Mouse (Mus musculus) limb, embryonic 10.5 days (tissue): ENCODE results near the gene Lin7c. TPM values are rescaled to one million over a fixed set of nuclear protein-coding genes. Genes with fewer than 3 reads are reported as not detected.

Experiments used
- DNase-seq: peaks from one replicate; pipeline ENCODE4 v3.0.0-alpha.2; 2017; ENCODE audit warnings: low spot score
- H3K27ac ChIP-seq: fragments of 300-500 bp; sonication (generic); 2 replicates; pipeline ENCODE4 v1.5.1; 2016; ENCODE audit warnings: mild to moderate bottlenecking
- H3K27me3 ChIP-seq: fragments of 300-500 bp; sonication (generic); 2 replicates; pipeline ENCODE4 v1.6.1; 2016; ENCODE audit warnings: low read depth, mild to moderate bottlenecking; ENCODE audit not compliant: poor library complexity, severe bottlenecking
- H3K36me3 ChIP-seq: fragments of 300-500 bp; sonication (generic); 2 replicates; pipeline ENCODE4 v1.6.1; 2016; ENCODE audit warnings: mild to moderate bottlenecking, moderate library complexity
- H3K4me1 ChIP-seq: fragments of 300-500 bp; sonication (generic); 2 replicates; pipeline ENCODE4 v1.6.1; 2016
- H3K4me3 ChIP-seq: fragments of 300-500 bp; sonication (generic); 2 replicates; pipeline ENCODE4 v1.5.1; 2016; ENCODE audit warnings: mild to moderate bottlenecking, moderate library complexity
- H3K9me3 ChIP-seq: fragments of 300-500 bp; sonication (generic); replicated peaks from 2 replicates; pipeline ENCODE4 v1.6.1; 2016; ENCODE audit warnings: mild to moderate bottlenecking
- WGBS: fragments of 180-500 bp; shearing (Covaris S2); methylation state at CpG from one replicate; pipeline ENCODE4 v1.1.7; 2016; 5-methylcytosine and 5-hydroxymethylcytosine counted together
- polyA plus RNA-seq: library from polyadenylated mRNA; unstranded; fragments of >200 nt; fragmentation: Nextera tagmentation; extraction: Ambion mirVana; gene quantifications from 2 replicates; pipeline ENCODE4 v1.2.1, GENCODE M21; 2016

The Lin7c gene
- polyA plus RNA-seq, 1 experiment from 2014 or later, result 68.9 TPM

DNA sequence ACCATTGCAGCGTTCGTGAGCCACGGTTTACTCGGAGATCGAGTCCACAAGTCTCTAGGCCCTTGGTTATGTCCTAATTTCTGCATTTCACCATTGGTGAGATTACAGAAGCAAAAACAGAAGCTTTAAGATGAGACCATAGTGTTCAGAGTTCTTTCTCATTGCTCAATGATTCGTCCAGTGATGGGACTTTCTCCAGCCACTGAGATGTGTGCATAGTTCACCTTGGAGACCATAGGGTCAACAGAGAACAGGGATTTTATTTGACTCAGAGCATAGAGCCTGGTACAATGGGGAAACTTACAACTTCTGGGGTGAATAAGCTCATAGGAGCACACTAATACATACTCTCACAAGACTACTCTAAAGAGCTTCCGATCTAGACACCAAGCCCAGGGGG is 29.8 kb downstream of the Lin7c start:
- Histone ChIP-seq H3K4me3 (0 out of 2 replicates have a peak overlapping the region, but pooled peaks have one; percentile 88), H3K9me3 (no peaks in the 10 kb centered on the region), H3K27ac (no peak overlapping the region), H3K36me3 (peaks cover under 1% of the 10 kb centered on the region), H3K27me3 (no peaks in the 10 kb centered on the region), H3K4me1 (peaks cover 44% of the 10 kb centered on the region)
- no peak for DNase-seq
- 95% methylated on average over 7 of the region's 7 CpGs for WGBS

GRCm38 (mm10) chr2:109921298-109922035 is 30.8 kb downstream of the Lin7c start:
- peaks cover 7% of the 10 kb centered on the region for H3K36me3 ChIP-seq
- H3K27me3 ChIP-seq, result no peaks in the 10 kb centered on the region
- 61% methylated on average over 8 of the region's 8 CpGs for WGBS
- H3K4me3 ChIP-seq, result no peak overlapping the region
- H3K9me3 ChIP-seq, result no peaks in the 10 kb centered on the region
- H3K27ac ChIP-seq, result no peak overlapping the region
- peaks cover 44% of the 10 kb centered on the region for H3K4me1 ChIP-seq
- DNase-seq, result no peak

DNA sequence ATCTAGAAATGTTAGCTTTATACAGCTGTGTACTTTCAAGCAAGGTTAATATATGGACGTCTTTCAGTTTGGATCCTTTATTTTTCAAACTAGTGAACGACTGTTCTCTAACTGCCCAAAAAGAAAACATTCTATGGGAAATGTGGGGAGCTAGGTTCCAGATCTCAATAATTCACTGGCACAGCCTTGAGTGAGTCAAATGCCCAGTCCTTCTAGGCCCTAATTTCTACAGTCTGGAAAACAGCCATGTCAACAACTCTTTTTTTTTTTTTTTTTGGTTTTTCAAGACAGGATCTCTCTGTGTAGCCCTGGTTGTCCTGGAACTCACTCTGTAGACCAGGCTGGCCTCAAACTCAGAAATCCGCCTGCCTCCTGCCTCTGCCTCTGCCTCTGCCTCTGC is 31.7 kb downstream of the Lin7c start:
- H3K27me3 ChIP-seq, result no peaks in the 10 kb centered on the region
- no peak for DNase-seq
- no peak overlapping the region for H3K27ac ChIP-seq
- no peaks in the 10 kb centered on the region for H3K9me3 ChIP-seq
- WGBS, result 93% methylated on average over 3 of the region's 3 CpGs
- no peak overlapping the region for H3K4me3 ChIP-seq
- peaks cover 10% of the 10 kb centered on the region for H3K36me3 ChIP-seq
- H3K4me1 ChIP-seq, result peaks cover 37% of the 10 kb centered on the region

DNA sequence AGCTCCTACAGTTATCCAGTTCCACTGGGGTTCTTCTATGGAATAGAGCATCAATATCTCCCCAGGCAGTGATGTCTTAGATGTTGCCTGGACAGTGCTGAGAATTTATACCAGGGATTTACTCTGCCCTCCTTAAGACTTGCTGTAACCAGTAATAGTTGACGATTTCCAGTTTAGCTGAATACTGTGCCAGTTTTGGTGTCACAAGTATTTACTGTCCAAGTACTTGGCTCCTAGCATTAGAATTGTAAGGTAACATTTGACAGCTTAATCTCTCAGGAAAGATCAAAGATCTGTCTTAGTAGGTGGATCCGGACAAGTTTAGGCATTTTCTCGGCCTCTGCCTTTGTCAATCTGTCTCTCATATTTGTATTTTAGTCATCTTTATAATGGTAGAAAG is 32.4 kb downstream of the Lin7c start:
- no peak for DNase-seq
- H3K4me3 ChIP-seq, result no peak overlapping the region
- H3K9me3 ChIP-seq, result no peaks in the 10 kb centered on the region
- no peak overlapping the region for H3K27ac ChIP-seq
- no peaks in the 10 kb centered on the region for H3K27me3 ChIP-seq
- peaks cover 10% of the 10 kb centered on the region for H3K36me3 ChIP-seq
- WGBS, result 82% methylated on average over 3 of the region's 3 CpGs
- H3K4me1 ChIP-seq, result peaks cover 32% of the 10 kb centered on the region

GRCm38 (mm10) chr2:109923945-109924344 is 33.3 kb downstream of the Lin7c start:
- H3K27me3 ChIP-seq, result no peaks in the 10 kb centered on the region
- H3K4me3 ChIP-seq, result no peak overlapping the region
- H3K4me1 ChIP-seq, result peaks cover 25% of the 10 kb centered on the region
- peaks cover 10% of the 10 kb centered on the region for H3K36me3 ChIP-seq
- no peak for DNase-seq
- WGBS, result 97% methylated on average over 3 of the region's 3 CpGs
- H3K27ac ChIP-seq, result no peak overlapping the region
- no peaks in the 10 kb centered on the region for H3K9me3 ChIP-seq

DNA sequence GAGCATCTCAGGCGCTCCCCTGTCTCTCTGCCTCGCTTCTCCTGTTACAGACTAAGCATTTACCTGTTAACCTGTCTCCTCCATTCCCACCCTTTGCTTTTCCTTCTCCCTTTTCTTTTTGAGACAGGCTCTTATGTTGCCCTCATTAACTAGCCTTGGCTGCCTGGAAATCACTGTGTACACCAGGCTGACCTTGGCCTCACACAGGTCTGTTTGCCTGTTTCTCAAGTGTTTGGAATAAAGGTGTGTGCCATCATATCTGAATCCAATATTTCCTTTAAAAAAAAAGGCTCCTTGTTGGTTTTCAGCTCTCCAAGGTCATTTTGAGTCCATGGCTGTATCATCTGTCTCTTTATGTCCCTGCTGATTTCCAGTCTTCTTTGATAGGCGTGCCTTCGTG is 36.3 kb downstream of the Lin7c start:
- H3K9me3 ChIP-seq, result no peaks in the 10 kb centered on the region
- no peak overlapping the region for H3K4me3 ChIP-seq
- WGBS, result 93% methylated on average over 4 of the region's 4 CpGs
- H3K4me1 ChIP-seq, result peaks cover 14% of the 10 kb centered on the region
- no peaks in the 10 kb centered on the region for H3K27me3 ChIP-seq
- H3K36me3 ChIP-seq, result peaks cover 13% of the 10 kb centered on the region
- DNase-seq, result no peak
- no peak overlapping the region for H3K27ac ChIP-seq

DNA sequence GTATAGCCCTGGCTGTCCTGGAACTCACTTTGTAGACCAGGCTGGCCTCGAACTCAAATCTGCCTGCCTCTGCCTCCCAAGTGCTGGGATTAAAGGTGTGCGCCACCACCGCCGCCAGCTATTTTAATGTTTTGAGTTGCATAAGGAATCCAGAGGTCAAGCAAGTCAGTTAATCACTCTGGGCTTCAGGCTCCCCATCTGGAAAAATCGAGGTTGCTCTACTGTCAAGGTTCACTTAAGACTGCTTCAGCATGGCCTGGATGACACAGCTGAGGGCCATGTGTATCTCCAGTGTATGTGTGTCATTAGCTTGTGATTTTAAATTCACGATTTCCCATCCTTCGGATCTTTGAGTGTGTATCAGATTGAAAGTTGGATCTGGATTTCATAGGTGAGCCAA is 36.8 kb downstream of the Lin7c start:
- peaks cover 18% of the 10 kb centered on the region for H3K4me1 ChIP-seq
- no peaks in the 10 kb centered on the region for H3K27me3 ChIP-seq
- no peak overlapping the region for H3K27ac ChIP-seq
- no peak for DNase-seq
- H3K4me3 ChIP-seq, result no peak overlapping the region
- H3K9me3 ChIP-seq, result no peaks in the 10 kb centered on the region
- WGBS, result 87% methylated on average over 7 of the region's 7 CpGs
- H3K36me3 ChIP-seq, result peaks cover 13% of the 10 kb centered on the region

DNA sequence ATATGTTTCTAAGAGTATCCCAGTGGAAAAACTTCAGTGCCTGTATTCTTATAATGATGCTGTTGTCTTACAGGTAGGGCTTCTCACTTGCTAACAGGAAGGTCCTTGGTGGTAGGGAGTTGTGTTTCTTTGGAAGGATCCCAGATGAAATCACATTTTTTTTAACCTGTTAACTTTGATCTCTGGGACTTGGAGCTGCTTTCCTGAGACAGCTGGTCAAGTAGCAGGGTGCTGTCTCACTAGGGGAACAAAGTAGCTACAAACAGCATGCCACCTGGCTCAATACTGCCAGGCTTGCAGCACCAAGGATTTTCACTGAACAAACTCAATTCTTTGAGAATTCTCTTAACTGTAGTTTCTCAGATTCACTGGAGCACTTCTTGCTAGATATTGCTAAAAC is 37.2 kb downstream of the Lin7c start:
- Histone ChIP-seq H3K4me1 (peaks cover 23% of the 10 kb centered on the region), H3K27me3 (no peaks in the 10 kb centered on the region), H3K36me3 (peaks cover 13% of the 10 kb centered on the region), H3K4me3 (no peak overlapping the region), H3K27ac (no peak overlapping the region), H3K9me3 (no peaks in the 10 kb centered on the region)
- no peak for DNase-seq

DNA sequence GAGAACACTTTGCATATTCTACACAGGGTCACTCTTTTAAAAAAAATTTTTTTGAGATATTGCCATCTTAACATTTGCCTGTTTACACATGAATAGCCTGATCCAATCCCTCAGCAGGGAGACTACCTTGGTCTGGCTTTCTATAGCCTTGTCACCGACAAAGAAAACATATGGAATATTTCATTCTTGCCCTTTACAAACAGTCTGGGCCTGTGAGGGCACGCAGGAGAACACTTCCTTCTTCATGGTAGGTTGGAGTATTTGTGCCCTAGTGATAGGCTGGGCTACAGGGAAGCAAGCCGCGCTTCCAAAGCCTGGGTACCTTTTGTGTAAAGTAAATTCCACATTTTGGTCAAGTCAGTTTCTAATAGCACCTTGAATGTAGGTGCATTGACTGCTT is 38.1 kb downstream of the Lin7c start:
- no peak for DNase-seq
- Histone ChIP-seq H3K27ac (no peak overlapping the region), H3K4me1 (peaks cover 29% of the 10 kb centered on the region), H3K36me3 (peaks cover 13% of the 10 kb centered on the region), H3K4me3 (no peak overlapping the region), H3K27me3 (no peaks in the 10 kb centered on the region), H3K9me3 (no peaks in the 10 kb centered on the region)
- 80% methylated on average over 4 of the region's 4 CpGs for whole genome bisulfite sequencing

DNA sequence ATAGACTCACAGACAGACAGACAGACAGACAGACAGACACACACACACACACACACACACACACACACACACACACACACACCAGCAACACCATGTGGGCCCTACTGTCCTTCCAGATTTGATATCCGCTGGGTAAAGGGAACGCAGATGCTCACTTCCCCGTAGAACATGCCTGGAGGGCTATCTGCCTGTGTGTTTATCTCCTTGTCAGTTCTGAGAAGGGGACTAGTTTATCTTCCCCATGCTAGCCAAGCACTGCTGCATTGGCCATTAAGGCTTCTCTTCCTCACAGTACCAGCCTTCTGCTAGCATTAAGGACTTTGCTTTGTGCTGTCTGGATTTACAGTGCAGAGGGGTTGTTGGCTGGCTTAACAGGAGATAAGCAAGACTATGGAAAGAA is 38.6 kb downstream of the Lin7c start:
- 53% methylated on average over 3 of the region's 3 CpGs for WGBS
- Histone ChIP-seq H3K4me3 (no peak overlapping the region), H3K36me3 (peaks cover 13% of the 10 kb centered on the region), H3K9me3 (no peaks in the 10 kb centered on the region), H3K4me1 (peaks cover 29% of the 10 kb centered on the region), H3K27ac (no peak overlapping the region), H3K27me3 (no peaks in the 10 kb centered on the region)
- DNase-seq, result no peak

GRCm38 (mm10) chr2:109930366-109930765 is 39.7 kb downstream of the Lin7c start:
- no peak for DNase-seq
- Histone ChIP-seq H3K36me3 (peaks cover 13% of the 10 kb centered on the region), H3K27me3 (no peaks in the 10 kb centered on the region), H3K4me1 (peaks cover 29% of the 10 kb centered on the region), H3K9me3 (no peaks in the 10 kb centered on the region), H3K4me3 (no peak overlapping the region), H3K27ac (no peak overlapping the region)
- WGBS, result 94% methylated on average over 5 of the region's 5 CpGs

GRCm38 (mm10) chr2:109930771-109931170 is 40.1 kb downstream of the Lin7c start:
- peaks cover 10% of the 10 kb centered on the region for H3K36me3 ChIP-seq
- H3K27me3 ChIP-seq, result no peaks in the 10 kb centered on the region
- H3K27ac ChIP-seq, result no peak overlapping the region
- no peak overlapping the region for H3K4me3 ChIP-seq
- H3K4me1 ChIP-seq, result peaks cover 29% of the 10 kb centered on the region
- 94% methylated on average over 4 of the region's 4 CpGs for WGBS
- DNase-seq, result no peak
- no peaks in the 10 kb centered on the region for H3K9me3 ChIP-seq

DNA sequence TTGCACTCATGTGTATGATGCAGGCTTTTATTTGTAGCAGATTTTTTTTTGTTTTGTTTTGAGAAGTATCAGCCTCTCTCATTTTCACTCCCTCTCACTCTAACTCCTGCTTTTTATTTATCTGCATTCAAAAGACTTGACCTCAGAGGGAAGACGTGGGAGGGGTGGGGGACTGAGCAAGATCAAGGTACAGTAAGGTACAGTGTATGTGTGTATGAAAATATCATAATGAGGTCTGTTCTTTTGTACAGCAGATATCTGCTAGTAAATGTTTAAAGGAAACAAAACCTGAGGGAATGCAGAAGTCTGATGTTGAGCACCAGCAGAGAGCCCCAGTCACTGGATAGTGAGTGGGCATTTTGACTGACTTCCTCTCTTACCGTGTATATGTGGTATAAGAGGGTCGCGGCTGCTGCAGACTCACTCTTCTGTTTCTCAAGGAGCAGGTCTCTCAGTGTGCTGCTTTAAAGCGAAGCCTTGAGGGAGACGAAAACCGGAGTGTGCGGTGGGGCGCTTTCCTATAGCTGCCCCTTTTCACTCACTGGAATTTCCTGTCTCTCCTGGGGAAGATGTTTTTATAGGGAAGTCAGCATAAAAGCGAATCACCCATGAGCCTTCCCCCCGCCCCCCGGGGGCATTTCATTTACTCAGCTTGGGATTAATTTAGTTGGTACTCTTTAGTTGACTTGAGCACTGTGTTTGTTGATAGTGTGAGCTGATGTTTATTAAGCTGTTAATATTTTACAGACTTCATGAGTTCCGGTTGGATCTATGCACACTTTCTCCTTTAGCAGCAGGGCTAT is 41.5 kb downstream of the Lin7c start:
- DNase-seq, result no peak
- Histone ChIP-seq H3K9me3 (no peaks in the 10 kb centered on the region), H3K27ac (0 out of 2 replicates have a peak overlapping the region, but pooled peaks have one; percentile 36), H3K4me3 (no peak overlapping the region), H3K36me3 (peaks cover 3% of the 10 kb centered on the region; the same call in 1 of the 2 replicates), H3K27me3 (no peaks in the 10 kb centered on the region), H3K4me1 (peaks cover 36% of the 10 kb centered on the region)
- 62% methylated on average over 13 of the region's 13 CpGs for WGBS
